Mouse (Mus musculus) kidney, postnatal 36 days (tissue): ENCODE results near the gene Aup1.

Experiments
- DNase-seq, 2 experiments: peaks; one replicate each; pipeline ENCODE4 v3.0.0; 2021 to 2022; ENCODE audit warnings: mixed read lengths in 2 of 2

Aup1 gene

DNA sequence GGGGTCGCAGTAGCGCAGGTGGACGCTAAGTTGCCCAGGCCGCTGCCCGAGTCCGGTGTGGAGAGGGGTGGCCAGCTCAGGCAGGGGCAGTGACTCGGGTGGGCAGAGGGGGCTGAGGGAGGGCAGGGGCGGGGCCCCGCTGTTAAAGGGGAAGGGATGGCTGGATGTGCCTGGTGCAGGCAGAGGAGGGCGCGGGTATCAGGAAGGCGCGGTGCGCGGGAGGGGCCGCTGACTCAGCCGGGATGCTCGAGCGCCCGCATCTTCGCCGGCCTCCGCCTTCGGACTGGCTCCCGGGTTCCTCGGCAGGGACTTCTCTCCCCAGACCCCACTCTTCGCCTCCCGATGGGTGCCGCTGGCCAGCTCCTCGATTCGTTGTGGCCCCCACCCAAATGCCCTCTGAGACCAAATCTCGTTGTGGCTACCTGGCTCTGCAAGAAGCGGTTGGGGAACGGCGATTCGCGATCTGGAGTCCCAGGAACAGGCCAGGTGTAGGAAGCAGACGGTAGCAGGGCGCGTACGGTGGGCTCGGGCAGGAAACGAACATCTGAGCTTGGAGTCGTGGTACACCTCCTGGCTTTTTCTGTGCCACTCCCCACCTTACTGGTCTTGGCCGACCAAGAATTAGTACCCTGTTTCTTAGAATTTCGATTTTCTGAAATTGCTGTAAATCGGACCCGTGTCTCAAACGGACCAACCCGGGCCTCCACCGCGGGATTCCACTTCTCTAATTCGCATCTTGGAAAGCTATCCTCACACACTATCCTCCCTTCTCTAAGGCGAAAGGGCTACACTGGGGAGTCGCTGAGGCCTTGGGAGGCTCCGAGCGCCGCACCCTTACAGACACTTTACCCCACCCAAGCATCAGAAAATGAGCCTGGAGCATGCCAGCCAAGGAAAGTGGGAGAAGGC lies 16.2 kb downstream of the Aup1 start:
- peak in 1 of 2 experiments; percentile 32 for DNase-seq

DNA sequence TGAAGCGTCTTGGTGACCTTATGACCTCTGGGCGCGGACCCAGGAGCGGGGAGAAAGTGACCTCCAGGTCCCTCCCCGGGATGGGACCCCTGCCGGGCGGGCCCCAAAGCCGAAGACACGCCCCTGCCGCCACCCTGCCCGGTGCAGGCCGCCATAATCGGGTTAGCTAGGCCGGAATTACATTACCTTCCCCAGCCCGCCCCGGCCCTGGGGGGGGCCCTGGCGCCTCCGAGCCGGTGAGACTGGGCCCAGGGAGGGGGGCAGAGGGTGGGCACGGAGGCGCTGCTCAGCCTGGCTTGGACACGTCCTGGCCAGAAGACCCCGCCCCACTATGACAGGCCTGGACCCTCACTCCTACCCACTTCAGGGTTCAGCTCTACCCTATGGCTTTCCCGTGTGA lies 16.9 kb downstream of the Aup1 start:
- DNase-seq = no peak

DNA sequence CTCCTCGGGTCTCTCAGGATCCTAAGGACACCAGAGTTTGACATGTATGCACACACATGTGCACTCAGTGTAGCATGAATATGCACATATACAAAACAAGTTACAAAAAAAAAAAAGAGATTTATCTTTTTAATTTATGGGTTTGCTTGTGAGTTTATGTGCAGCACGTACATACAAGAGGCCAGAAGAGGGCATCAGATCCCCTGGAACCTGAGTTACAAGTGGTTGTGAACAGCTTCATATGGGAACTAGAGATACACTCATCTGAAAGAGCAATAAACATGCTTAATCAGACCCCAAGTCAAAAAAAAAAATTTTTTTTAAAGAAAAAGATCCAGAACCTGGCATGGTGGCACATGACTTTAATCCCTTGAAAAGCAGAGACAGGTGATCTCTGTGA lies 20.7 kb downstream of the Aup1 start:
- DNase-seq = peak in 1 of 2 experiments; percentile 43

DNA sequence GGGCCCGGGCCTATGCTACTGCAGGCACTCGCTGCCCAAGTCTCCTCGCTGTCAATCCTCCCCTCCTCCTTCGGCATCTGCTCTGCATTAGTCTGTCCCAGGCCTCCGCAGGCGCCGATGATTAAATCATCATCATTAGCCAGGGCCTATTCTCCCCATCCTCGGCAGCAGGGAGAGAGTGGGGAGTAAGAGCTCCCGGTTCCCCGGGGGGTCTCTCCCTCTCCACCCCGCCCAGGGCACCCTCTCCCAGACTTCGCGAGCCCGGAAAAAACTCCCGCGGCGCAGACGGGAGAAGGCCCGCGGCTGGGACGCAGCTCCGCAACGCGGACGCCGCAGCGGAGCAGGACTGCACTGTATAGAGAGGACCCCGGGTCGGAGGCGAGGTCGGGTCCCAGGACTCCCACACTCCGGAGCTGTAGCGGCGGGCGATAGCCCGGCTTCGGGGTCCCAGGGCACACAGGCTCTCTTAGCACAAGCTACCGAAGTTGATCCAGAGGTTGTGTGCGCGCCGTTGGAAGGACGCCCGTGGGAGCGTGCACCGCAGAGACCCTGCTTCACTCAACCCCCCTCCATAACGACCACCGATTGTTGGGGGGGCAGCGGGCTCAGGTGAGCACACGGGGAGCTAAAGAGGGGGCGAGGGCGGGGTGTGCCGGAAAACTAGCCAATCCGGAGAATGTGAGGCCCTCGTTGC lies 23.5 kb downstream of the Aup1 start, which contains the start of gene Pcgf1:
Gene Pcgf1, plus strand, starts transcription at position 240 of the 694 bp plus-strand sequence.
- DNase-seq = peak in 1 of 2 experiments; percentile 53

DNA sequence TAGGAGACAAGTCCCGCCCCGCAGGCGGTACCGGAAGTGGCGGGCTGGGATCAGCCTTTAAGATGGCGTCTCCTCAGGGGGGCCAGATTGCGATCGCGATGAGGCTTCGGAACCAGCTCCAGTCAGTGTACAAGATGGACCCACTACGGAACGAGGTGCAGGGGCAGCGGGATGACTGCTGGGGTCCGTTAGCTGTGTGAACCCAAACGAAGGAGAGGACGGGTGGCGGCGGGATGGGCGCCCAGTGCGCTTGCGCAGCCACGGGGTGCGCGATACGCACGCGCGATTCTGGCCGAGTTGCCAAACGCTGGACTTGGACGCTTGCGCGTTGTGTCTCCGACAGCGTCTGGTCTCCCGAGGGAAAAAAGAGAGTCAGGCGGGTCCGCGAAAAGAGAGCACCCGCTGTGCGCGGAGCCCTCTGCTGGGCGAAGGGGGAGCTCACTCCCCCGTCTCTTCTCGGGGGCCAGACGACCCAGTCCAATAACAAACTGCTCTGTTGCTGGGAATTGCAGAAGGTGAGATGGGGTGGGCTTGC lies 24.1 kb downstream of the Aup1 start:
- DNase-seq = peak; percentile 99 to 100

DNA sequence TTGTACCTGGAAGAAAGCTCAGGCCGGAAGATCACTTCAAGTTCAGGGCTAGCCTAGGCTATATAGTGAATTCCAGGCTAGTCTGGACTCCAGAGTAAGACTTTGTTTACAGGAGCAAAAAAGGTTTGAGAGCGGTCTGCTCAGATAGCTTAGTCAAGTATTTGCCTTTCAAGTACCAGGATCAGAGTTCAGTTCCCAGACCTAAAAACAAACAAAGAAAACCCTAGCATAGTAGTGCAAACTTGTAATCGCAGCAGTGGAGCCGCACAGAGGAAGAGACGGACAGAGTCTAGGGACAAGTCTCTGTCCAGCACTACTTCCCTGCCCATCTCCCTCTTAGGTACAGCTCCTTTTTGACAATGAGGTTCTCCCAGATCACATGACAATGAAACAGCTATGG lies 25.9 kb downstream of the Aup1 start:
- DNase-seq = no peak

DNA sequence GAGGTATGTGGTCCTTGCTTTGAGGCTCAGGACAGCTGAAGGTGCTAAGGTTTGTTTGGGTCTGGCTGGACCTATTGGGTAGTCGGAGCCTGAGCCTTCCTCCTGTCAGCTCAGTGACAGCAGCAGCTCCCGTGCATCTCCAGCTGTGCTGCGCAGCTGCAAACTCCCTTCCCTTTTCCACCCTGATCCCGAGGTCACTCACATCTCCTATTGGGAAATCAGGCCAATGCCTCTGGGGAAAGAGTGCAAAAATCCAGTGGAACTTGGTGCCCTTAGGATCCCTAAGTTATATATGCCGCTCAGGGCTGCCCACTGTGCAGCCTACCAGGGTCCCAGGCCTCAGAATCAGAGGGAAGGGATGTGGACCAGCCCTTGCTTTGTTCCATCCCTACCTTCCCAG lies 29.2 kb downstream of the Aup1 start:
- no peak for DNase-seq

DNA sequence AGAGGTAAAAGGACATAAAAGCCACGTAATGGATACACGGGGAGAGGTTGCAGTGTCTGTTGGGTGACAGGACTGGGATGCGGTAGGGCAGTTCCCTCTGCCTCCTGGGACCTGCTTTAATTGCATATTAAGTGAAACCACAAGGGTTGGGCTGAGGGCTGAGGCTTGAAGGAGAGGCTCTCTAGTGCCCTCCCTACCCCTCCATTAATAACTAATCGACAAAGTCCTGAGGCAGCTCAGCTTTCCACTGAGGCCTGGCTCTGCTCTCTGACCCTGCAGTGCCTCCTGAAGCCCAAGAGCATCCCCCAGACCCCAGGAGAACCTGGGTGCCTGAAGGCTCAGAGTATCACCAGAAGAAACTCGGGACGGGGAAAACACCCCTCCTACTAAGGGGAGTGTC lies 30.2 kb downstream of the Aup1 start:
- peak; percentile 14 to 36 for DNase-seq

DNA sequence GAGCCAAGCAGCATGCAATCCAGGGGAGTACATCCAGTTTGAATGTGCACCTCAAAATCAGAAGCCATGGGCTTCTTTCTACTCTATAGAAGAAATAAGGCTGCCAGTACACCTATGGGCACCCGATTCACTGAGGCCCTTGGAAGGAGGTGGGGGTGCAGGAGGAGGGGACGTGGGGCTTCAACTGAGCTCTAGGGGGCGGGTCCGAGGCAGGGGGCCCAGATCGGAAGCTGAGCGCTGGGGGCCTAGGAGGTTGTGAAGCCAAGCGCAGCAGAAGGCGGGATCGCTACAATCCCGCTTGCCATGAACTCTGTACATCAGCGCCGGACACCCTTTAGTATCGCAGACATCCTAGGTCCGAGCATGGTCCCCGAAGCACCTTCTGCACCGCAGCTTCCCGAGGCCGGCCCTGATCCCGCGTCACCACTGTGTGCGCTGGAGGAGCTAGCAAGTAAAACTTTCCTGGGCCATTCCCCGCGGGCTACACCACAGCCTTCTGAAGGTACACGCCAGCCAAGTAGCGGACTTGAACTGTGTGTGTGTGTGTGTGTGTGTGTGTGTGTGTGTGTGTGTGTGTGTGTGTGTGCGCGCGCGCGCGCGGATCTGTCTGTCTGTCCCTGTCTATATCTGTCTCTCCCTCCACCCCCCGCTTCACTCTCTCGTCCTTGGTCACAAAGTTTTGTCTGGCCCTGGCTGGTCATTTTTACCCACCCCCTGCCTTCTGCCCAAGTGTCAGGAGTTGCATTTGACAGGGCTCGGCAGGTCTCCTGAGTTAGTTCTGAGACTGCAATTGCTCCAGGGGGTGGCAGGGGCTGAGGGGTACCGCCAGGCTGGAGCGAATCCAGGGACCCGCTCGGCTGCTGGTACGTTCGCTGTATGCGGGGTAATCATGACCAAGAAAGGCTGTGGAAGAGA lies 32.1 kb downstream of the Aup1 start, which contains the start of gene Lbx2:
Gene Lbx2, plus strand, starts transcription at position 247 of the 915 bp plus-strand sequence.
- DNase-seq = peak in 1 of 2 experiments; percentile 25

DNA sequence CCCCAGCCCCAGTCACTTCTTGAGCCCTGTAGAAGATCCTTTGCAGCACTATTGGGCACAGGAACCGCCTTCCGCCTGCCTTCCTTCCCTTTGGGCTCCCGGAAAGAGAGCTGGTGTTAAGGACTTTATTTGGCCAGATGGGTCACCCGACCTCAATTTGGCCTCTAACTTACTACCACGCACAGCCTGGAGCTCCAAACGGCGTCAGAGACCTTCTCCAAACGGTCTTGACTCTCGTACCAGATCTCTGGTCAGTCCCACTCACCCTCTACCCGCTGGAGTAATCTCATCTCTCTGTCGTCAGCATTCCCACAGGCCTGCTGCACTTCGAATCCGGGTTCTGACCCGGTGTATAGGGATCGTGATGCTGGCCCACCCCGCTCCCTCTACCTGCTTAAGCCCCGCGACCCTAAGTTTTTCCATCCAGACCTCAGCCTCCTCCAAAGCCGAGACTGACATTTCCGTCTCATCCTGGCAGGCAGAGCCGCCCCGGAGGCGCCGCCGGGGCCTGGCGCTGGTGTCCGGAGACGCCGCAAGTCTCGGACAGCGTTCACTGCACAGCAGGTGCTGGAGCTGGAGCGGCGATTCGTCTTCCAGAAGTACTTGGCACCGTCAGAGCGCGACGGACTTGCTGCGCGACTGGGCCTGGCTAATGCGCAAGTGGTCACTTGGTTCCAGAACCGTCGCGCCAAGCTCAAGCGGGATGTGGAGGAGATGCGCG lies 33.0 kb downstream of the Aup1 start:
- peak; percentile 47 to 68 for DNase-seq

DNA sequence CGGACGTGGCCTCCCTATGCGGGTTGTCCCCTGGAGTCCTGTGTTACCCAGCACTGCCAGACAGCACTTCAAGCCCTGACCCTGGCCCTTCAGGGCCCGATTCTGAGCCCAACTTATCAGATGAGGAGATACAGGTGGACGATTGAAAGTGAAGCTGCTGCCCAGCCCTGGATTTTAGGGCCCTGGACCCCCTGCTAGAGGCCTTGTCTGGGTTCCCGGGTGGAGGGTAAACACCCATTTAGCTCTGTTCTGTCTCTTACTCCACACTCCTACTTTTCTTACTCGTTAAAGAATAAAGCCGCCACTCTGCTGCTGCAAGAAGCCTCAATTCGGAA lies 33.6 kb downstream of the Aup1 start:
- DNase-seq = no peak

DNA sequence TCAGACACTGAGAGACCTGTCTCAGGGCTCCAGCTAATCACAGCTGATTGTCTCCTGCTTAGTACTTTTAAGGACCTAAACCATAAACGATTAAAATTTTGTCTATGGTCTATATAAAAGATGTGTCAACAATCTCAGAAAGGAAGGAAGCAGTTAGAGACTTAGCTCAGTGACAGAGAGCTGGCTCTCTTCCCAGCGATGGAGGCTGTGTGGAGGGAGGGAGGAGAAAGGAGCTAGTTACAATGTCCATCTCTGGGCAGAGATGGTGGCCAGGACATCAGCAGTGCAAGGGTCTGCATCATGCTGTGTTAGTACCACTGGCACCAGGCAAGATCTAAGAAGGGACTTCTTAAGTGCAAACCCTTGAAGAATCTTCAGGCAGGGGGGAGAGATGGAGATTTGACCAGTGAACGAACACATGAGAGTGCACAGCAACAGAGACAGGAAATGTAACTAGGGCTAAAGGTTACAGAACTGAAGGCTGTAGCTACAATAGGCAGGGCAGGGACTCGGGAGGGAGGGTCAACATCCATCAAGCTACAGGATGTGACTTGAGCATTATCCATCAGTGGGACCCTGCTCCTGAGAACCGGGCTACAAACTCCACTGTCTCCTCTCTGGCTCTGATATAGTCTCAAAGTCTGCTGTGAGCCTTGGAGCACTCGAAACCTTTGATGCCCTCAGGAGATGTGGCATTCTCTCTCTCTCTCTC lies 38.3 kb downstream of the Aup1 start:
- peak; percentile 35 to 71 for DNase-seq

DNA sequence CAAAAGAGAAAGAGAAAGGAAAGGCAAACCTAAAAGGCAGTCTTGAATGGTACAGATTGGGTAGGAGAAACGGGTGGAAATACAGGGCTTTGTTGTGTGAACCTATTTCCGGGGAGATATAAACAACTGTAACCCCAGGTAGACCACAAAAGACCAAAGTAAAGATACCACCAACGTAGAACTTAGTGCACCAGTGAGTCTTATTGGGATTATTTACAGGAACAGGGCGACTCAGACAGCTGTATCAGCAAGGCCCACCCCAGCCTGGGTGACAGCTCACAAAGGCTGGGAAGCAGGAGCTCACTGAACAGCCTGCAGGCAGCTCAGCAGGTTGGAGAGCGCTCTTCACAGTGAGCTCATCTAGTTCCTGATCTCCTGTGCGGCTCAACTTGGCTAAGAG lies 41.6 kb downstream of the Aup1 start:
- DNase-seq = no peak

DNA sequence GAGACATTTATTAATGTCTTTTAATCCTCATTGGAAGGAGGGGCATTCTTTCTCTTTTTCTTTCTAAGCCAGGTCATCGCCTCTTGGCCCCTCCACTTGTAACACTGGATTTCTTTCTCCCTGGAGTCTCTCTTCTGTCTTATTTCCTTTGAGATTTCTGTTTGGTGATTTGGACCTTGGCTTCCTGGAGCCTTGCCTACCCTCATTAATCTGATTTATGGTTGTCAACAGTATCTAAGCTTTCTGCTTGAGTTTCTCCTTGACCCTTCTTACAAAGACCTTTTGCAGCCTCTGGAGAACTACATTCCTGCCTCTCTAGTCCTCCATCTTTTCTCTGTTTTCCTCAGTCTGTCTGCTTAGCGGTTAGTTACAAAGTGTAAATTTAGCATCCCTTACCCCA lies 44.1 kb downstream of the Aup1 start:
- peak; percentile 62 to 81 for DNase-seq

DNA sequence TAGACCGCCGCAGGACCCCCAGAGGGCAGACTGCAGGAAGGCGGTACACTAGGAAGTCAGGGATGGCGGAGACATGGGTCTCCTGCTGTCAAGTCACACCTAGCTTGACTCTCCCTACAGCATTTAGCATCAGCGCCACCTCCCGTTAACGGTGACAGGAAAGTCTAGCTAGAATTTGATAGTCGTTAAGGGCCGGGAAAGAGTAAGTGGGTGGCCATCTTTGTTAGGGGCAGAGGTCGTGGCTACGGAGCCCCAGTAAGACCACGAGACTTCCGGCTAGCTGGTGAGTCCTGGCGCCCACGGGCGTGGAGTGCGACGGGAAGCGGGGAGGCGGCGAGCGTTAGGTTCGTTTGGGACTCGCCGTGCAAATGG lies 47.0 kb downstream of the Aup1 start, which contains the start of the genes Ccdc142 and Gm42688:
Gene Ccdc142, plus strand, starts transcription at position 286 of the 372 bp plus-strand sequence.
Gene Gm42688, plus strand, starts transcription at position 302 of the 372 bp plus-strand sequence.
- DNase-seq = peak; percentile 94 to 95

DNA sequence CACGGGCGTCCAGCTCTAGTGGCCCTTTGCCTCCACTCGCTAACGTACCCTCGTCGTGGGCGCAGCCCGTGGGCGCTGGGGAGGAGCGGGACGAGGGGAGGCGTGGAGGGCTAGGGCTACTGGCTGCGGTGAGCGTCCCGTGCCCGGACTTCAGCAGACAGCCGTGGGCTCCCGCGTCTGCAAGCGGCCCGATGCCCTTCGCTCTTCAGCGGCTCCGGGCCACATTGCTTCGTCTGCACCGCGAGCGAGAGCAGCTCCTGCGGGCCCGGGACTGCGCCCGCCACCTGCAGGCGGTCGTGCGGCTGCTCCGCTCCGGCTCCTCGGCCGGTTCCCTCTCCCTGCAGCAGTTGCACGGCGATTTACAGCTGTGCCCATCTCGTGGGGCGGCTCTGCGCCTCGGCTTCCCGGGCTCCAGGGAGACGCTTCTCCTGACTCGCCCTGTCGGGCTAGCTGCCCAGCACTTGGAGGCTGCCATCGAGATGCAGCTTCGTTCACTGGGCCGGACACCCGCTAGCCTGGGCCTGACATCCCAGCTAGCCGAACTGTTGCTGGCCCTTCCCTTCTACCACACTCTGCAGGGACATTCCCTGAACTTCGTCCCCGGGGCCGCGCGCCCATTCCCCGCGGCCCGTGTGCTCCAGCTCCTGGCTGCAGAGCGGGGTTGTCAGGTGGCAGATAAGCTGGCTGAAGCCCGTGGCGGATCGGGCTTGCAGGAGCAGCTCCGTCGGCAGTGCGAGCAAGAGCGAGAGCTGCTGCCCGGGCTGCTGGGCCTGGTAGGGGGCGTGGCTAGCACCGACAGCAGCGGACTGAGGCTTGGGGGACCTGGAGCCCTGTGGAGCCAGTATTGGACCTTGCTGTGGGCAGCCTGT lies 47.6 kb downstream of the Aup1 start:
- peak; percentile 63 to 78 for DNase-seq

DNA sequence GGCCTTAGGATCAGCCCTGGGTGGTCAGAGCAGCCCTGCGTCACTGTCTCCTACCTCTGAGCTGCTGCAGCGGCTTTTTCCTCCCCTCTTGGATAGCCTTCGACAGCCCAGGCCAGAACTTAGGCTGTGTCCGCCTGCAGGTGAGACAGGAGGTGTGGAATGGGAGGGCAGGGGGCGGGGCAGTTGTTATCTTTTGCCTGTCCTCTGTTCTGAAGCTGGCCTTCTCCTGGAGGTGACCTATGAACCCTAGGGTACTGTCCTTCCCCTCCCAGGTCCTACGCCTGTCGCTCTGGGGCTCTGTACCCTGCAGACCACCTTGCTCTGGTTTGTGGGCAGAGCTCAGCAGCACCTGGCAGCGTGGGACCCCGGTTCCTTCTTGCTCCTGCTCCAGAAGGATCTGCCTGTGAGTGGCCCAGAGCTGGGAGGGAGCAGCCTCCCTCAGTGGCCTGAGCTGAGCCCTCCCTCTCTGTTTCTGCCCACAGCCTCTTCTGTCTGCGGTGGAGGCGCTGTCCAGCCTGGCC lies 48.9 kb downstream of the Aup1 start:
- no peak for DNase-seq

DNA sequence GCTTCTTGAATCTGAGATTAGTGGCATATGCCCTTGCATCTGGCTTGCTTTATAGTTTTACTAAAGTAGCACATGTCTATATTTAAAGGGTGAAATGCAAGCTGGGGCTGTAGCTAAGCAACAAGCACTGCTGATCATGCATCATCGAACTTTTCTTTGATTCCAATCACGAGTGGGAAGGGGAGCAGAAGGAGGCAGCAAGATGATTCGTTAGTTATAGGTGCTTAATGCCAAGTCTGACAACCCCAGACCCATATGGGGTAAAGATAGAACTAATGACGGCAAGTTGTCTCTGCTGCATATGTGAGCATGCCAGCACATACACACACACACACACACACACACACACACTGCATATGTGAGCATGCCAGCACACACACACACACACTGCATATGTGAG lies 49.8 kb downstream of the Aup1 start:
- DNase-seq = no peak
